Mouse (Mus musculus): ENCODE measurements around the gene Xaf1.

DNA sequence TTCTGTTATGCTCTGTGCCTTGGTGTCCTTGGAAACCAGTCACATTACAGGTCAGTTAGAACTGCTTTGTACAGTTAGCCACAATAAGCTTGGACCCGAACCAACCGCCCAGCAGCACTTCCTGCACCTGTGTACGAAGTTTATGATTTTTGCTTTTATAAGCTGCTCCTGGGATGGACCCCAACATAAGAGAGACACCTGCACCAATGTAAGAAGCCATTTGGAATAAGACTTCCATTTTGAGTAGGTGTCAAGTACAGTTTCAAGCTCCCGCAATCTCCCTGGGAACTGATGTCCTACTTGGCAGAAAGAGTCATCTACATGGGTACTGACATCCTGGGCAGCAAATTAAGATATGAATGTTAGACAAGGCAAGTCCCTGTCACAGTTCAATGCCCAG is 38.3 kb downstream of the Xaf1 start:
- no peak for TF ChIP-seq POLR2A (IDR thresholded peaks at IDR 0.05; ENCODE audit: low read depth, low read length)
- no peak for TF ChIP-seq CTCF (conservative IDR thresholded peaks at IDR 0.05; ENCODE audit: insufficient read depth, insufficient read length, low read depth, low read length)
